Mouse (Mus musculus) right cerebral cortex, postnatal 4 days (tissue): ENCODE data around the gene Gm26920.

Experiments
- DNase-seq: peaks from one replicate; pipeline ENCODE4 v3.0.0-alpha.2; 2022

Gm26920 gene

DNA sequence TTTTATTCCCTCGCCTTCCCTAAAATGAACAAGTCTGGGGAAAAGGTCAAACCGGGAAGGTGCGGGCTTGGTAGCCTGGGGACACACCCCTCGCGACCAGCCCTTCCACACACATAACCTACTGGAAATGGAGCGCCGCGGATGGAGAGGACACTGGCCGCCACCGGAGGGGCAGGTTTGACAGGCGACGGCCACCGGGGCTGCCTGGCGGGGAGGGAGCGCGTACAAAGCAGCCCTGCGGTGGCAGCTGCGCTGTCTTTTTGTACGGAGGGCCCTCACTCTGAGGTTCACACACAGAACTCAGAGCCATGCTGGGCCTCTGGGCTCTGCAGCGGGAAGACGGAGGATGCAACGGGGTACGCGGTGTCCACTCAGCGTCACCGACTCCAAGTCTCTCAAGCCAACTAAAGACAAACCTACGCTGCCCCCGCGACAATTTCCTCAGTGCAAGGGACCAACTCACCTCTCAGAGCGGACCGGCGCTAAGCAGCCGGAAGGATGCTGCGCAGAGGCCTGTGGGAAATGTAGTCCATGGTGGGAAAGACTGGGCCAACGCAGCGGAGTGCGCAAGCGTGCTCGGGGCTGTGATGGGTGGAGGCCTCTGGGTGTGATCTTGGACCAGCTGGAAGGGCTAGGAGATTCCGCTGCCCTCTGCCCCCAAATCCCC lies 39.2 kb downstream of the Gm26920 start, which contains the start of gene Zfp14:
Gene Zfp14, minus strand, starts transcription at position 499 of the 667 bp plus-strand sequence.
- DNase-seq, result peak; percentile 88

GRCm38 (mm10) chr7:30048126-30048525 lies 42.1 kb downstream of the Gm26920 start:
- DNase-seq, result no peak

DNA sequence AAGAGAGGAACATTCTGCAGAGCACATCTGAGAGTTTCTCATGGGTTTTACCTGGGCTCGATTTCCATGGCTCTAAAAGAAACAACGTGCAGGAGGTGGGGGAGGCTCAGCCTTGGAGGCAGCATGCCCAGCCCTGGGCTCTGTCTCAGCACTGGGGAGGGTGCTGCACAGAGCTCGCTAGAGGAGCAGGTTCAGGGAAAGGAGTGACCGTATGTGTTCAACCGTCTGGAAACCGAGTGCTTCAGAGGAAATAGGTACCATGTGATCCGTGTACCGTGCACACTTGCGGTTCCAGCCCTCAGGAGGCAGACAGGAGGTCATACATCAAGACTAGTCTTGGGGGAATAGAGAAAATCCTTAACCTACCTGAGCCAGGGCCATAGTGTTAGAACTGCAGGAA lies 45.9 kb downstream of the Gm26920 start:
- DNase-seq, result no peak

- DNase-seq, result no peak
These were observed 55.9 kb downstream of the Gm26920 start for GRCm38 (mm10) chr7:30034331-30034730.

- DNase-seq, result no peak
These were observed 58.8 kb downstream of the Gm26920 start for GRCm38 (mm10) chr7:30031379-30031778.

DNA sequence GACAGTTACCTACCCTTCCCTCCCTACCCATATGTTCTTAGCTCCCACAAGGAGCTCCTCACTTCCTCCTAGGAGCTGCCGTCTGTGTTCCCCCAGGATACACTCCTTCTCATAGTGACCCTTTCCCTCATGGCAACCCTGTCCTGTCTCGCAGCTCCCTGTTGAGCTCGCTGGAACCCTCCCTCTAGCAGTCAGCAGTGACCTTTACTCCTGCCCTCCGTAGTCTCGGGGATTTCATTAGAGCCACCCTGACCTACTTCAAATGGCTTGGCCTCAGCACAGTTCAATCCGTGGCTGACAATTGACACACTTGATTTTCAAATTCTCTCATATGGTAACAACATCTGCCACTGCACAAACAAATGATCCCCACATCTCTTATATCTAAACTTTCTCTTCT lies 59.5 kb downstream of the Gm26920 start:
- DNase-seq, result no peak

GRCm38 (mm10) chr7:30028572-30028971 lies 61.6 kb downstream of the Gm26920 start:
- DNase-seq, result no peak

DNA sequence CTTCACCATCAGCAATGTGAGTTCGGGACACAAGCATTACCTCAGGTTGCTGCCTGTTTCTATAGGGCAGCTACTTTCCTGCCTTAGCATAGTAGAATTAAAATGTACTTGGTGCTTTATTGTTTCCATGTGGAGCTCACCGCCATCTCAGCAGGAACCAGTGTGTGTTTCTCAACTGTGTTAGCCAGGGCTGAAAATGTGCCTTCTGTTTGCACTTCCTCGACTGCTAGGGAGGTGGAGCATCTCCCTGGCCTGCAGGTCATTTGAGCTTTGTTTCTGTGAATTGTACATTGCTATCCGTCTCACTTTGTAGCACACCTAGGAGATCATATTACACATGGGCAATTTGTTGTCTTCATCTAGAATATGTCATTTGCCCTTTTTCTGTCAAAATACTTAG lies 62.9 kb downstream of the Gm26920 start:
- no peak for DNase-seq

GRCm38 (mm10) chr7:30025358-30025757 lies 64.9 kb downstream of the Gm26920 start:
- no peak for DNase-seq

- no peak for DNase-seq
These were observed 66.4 kb downstream of the Gm26920 start for GRCm38 (mm10) chr7:30023800-30024199.

DNA sequence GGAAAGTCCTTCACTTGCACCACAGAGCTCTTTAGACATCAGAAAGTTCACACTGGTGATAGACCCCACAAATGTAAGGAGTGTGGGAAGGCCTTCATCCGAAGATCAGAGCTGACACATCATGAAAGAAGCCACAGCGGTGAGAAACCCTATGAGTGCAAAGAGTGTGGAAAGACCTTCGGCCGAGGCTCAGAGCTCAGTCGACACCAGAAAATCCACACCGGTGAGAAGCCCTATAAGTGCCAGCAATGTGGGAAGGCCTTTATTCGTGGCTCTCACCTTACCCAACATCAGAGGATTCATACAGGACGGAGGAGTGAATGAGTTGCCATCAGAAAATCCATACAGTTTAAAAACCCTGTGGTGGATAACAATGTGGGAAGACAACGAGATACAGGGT lies 66.9 kb downstream of the Gm26920 start:
- DNase-seq, result no peak

DNA sequence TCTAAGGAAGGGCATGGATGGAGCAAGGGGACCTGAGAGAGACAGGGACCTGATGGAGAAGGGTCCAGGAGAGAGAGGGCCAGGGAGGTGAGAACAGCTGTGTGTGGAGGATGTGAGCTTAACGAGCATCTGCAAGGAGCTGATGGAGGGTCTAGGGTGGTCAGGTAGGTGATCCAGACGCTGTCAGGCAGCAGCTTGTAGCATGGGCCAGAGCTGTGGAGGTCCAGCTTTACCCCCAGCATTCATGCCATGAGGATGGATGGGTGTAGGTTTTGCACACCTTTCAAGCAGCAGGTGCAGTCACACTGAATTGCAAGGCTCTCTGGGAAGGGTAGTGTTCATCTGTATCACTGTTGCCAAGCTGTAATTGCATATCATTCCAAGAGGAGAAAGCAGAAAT lies 70.7 kb downstream of the Gm26920 start:
- DNase-seq, result no peak

- DNase-seq, result no peak
These were observed 73.0 kb downstream of the Gm26920 start for GRCm38 (mm10) chr7:30017226-30017625.

DNA sequence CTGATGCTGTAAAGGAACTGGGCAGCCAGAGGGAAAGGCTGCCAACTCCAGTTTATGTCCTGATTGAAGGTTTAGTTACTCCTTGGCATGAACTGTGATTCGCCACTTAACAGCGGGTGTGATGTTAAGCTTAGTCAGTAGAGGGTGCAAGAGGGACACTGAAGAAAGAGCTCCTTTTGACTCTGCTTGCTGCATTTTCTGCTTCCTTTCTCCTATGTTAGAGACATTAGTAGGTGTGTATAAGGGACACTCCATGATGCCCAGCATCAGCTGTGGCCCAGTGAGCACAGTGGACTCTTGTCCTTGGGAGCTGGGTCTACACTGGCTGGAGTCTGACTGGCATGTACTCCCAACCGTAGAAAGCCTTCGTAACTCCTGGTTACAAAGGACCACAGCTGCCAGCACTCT lies 77.2 kb downstream of the Gm26920 start:
- peak; percentile 38 for DNase-seq

GRCm38 (mm10) chr7:30010551-30011195 lies 79.5 kb downstream of the Gm26920 start:
- no peak for DNase-seq

GRCm38 (mm10) chr7:30009321-30010085 lies 80.7 kb downstream of the Gm26920 start:
- DNase-seq, result peak; percentile 14

- no peak for DNase-seq
These were observed 82.1 kb downstream of the Gm26920 start for GRCm38 (mm10) chr7:30008020-30008690.

GRCm38 (mm10) chr7:30007601-30008000 lies 82.6 kb downstream of the Gm26920 start:
- DNase-seq, result no peak
